Mouse (Mus musculus) CD8-positive naive resting alpha-beta T cell, adult 2 months (primary cell): ENCODE data around the gene 5730455P16Rik.
"Not testable (repeated sequence)": the region's sequence is repeated elsewhere in the genome, so short reads cannot be mapped to it uniquely, and the experiment has no call there.

Source experiments
- DNase-seq, 2 experiments: peaks; one replicate each; pipeline ENCODE4 v3.0.0; 2022; ENCODE audit warnings: low read depth in 2 of 2, low spot score in 2 of 2

Gene 5730455P16Rik

DNA sequence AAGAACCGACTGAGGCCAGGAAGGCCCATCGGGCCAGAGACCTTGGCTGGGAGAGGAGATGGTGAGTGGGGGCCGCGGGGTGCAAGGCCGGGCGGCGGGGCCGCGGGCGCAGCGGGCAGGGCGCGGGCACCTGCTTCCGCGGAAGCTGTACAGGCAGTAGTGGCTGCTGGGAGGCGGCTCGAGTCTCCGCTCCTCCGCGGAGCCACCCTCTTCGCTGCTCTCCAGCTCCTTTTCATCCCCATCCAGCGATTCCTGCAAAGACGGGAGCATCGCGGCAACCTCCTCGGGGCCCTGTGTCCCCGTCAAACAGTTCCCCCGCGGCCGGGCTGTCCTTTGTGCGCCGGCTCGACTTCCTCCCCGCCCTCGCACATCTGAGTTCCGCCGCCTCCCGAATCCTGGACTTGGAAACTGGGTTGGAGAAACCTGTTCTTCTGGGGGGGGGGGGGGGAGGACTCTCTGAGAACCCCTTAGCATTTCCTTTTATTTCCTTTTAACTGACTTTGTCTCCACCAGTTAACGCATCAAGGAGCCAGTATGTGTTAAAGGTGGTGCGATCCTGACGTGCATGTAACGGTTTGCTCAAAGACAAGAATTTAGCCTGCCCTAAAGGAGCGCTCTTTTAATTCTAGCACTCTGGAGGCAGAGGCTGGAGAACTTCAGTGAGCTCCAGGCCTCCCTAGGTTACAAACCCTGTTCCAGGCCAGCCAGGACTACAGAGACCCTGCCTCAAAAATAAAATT is at the start of gene 5730455P16Rik:
Gene 5730455P16Rik (minus strand): TSS at position 323 of the 740 bp plus-strand sequence.
- DNase-seq = peak; percentile 76 to 77

- DNase-seq = not testable (repeated sequence)
Observed at GRCm38 (mm10) chr11:80426029-80426813, 48.4 kb upstream of the 5730455P16Rik start.

GRCm38 (mm10) chr11:80425247-80425778 is 47.5 kb upstream of the 5730455P16Rik start:
- no peak for DNase-seq

DNA sequence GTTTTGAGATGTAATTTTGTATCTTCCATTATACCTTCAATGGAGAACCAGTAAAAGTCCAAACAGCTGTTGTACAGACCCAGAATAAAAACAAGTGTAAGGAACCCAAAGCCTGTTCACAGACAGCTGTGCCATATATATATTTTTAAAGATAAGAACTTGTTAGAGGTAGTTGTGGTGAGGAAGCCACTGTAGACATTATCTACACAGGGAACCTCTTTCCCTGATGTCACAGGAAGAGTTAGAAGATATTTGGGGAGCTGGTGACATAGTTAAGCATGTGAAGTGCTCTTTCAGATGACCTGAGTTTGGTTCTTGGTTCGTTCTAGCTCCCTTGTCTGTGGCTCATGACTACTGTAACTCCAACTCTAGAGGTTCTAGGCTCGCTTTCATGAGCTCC is 46.9 kb upstream of the 5730455P16Rik start:
- no peak for DNase-seq

GRCm38 (mm10) chr11:80421421-80422047 is 43.7 kb upstream of the 5730455P16Rik start:
- DNase-seq = no peak

DNA sequence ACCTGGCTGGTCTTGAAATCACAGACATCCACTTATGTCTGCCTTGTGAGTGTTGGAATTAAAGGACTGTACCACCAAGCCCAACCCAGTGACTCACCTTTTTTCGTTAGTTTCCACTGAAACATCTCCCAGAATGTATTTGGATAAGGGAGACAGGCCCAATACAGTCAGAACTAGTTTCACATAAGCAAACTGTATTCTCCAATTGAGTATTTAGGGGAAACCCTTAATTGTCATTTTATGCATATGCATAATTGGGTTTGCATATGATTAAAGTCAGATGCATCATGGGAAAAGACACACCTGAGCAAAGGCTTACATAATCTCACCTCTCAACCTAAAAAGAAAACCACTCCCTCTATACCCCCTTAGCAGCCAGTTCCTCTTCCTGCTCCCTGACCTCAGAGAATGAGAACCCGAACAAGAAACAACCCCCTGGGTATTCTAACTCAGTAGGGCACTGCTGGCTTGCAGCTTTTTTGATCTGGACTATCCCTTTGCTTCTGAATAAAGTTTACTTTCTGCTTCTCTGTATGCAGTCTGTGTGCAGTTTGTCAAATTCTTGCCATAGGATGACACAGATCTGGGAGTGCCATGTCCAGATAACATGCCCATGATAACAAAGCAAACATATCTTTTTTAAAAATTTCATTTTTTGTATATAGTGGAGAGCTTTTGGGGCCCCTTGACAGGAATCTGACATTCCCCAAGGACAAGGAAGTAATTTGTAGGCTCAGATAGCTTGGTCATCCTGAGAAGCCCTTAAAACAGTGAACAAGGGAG is 42.6 kb upstream of the 5730455P16Rik start:
- DNase-seq = no peak

DNA sequence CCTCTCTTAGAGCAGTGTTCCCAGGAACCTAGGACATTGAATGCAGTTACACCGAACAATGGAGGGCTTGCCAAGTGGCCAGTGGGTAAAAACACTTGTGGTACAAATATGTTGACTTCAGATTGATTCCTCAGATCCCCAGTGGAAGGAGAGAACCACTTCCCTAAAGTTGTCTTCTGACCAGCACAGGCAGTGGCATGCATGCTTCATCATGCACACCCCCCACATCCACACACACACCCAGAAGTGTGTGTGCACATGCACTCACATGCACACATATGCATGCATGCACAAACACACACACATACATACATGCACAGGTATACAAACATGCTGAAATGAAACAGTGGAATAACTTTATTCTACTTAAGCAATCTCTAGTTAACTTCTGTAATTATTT is 41.9 kb upstream of the 5730455P16Rik start:
- DNase-seq = no peak

- DNase-seq = no peak
Observed at GRCm38 (mm10) chr11:80417085-80417484, 39.3 kb upstream of the 5730455P16Rik start.

DNA sequence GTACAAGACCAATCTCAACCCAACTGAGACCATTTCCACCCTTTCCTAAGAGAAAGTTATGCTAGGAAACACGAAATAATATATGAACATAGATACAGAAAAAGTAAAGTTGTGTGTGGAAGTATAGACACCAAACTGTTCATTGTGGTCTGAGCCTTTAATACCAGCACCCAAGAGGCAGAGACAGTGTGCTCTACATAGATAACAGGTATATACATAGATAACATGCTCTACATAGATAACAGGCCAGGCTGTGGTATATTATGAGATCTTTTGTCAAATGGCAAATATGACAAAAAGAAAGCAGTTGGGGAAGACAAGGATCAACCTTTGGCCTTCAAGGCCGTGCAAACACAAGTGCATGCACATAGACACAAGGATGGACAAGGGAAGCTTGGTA is 32.5 kb upstream of the 5730455P16Rik start:
- no peak for DNase-seq

DNA sequence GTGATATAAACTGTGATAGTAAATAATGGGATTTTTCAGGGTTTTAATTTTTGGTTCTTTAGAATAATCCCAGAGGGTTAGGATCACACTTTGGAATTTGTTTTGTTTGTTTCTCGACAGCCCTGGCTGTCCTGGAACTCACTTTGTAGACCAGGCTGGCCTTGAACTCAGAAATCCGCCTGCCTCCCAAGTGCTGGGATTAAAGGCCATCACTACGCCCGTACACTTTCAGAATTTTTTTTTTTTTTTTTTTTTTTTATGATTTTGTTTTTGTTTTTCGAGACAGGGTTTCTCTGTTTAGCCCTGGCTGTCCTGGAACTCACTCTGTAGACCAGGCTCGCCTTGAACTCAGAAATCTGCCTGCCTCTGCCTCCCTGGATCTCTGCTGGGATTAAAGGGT is 30.0 kb upstream of the 5730455P16Rik start:
- DNase-seq = not testable (repeated sequence)

GRCm38 (mm10) chr11:80396617-80397016 is 18.8 kb upstream of the 5730455P16Rik start:
- DNase-seq = no peak

GRCm38 (mm10) chr11:80395930-80396329 is 18.1 kb upstream of the 5730455P16Rik start:
- no peak for DNase-seq

GRCm38 (mm10) chr11:80391407-80392120 is 13.7 kb upstream of the 5730455P16Rik start:
- no peak for DNase-seq

GRCm38 (mm10) chr11:80389885-80390284 is 12.1 kb upstream of the 5730455P16Rik start:
- DNase-seq = no peak

DNA sequence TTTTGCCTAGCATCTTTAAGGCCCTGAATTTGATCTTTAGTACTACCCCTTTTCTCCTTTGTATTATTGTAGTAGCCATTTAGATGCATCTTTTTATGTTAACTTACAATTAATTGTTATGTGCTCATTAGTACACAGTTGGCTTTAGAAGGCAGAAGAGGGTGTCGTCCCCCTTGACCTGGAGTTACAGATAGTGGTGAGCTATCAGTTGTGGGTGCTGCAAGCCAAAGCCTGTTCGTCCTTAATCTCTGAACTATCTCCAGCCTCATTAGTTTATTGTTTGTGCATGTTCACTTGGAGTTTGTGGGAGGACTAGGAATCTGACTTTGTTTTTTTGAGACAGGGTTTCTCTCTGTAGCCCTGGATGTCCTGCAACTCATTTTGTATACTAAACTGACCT is 9.0 kb upstream of the 5730455P16Rik start:
- DNase-seq = no peak

DNA sequence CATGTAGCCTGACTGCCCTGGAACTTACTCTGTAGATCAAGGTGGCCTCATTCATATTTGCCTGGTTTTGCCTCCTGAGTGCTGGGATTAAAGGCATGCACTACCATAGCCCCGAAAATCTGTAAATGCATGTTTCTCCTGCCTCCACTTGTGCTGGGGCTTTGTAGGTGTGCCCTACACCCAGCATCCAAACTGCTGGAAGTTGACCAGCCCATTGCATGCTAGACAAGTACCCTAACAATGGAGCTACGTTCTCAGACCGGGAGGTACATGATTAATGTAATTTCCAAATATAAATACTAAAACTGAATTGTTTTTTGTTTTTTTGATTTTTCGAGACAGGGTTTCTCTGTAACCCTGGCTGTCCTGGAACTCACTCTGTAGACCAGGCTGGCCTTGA is 7.2 kb upstream of the 5730455P16Rik start:
- DNase-seq = no peak

GRCm38 (mm10) chr11:80384461-80384860 is 6.6 kb upstream of the 5730455P16Rik start:
- DNase-seq = no peak

- no peak for DNase-seq
Observed at GRCm38 (mm10) chr11:80383626-80384046, 5.8 kb upstream of the 5730455P16Rik start.

- DNase-seq = peak; percentile 94 to 96
Observed at GRCm38 (mm10) chr11:80383019-80383625, 5.3 kb upstream of the 5730455P16Rik start, which contains the start of gene Zfp207. Zfp207 (plus strand) TSS chr11:80383279.

- DNase-seq = peak; percentile 21 to 49
Observed at GRCm38 (mm10) chr11:80382626-80383018, 4.8 kb upstream of the 5730455P16Rik start.
